ENCODE assay signal across 8 mouse cellular contexts in the genomic region with DNA sequence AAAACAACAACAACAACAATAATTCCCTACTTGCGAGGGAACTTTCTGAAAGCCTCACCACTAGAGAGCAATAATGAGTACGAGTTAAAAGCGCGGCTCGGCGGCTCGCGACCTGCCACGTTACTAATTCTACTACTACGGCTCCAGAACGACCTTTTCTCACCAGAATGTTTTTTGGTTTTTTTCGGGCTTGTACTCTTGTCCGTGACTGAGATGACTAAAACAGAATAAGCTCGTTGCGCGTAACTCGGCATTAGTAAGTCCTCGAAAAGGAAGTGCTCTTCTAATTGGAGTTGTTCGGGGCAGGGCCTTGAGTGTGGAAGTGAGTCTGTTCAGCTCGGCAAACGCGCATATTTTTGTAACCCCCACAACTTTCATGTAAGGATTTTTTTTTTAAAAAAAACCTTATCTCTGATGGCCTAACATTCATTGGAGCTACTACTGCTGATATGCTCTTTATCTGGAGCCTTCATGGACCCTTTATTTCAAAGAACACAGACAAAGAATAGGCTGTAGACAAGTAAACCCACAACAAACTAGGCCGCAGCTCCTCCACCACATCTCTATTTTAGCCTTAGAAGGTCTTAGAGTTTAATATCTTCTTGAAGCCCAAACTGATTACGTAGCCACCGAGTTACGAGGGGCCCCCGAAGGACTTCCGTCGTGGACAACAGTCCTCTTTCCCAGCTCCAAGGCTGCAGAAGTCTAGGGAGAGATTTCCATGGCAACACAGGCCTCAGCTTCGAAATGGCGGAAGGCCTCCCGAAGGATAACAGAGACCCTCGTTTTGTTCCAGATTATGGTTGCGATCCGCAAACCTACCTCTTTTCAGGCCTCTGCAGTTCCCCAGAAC. TPM values are rescaled to one million over a fixed set of nuclear protein-coding genes. Genes with fewer than 3 reads are reported as not detected.
DNase-seq lines count a peak whose midpoint lies in the region; ATAC-seq and TF ChIP-seq lines count a peak whose summit lies in the region.

No protein-coding gene starts in this region.

- peak overlapping the region; percentile 82 for H3K4me3 ChIP-seq in erythroblast, embryonic 14.5 days (replicated peaks)
- peak overlapping the region; percentile 80 for H3K4me3 ChIP-seq in heart, embryonic 15.5 days
- peak overlapping the region; percentile 94 for H3K4me3 ChIP-seq in liver, embryonic 12.5 days

- TF ChIP-seq CTCF in brain, embryonic 14.5 days (IDR thresholded peaks at IDR 0.05; ENCODE audit: borderline replicate concordance, extremely low read depth, insufficient read depth, insufficient read length), result peak; percentile 60; the same call in 1 of the 2 replicates

- peak; percentile 15; the same call in 1 of the 2 replicates for TF ChIP-seq POLR2A in brain, embryonic 14.5 days (IDR thresholded peaks at IDR 0.05; ENCODE audit: borderline replicate concordance, extremely low read depth, insufficient read depth, insufficient read length, poor library complexity, severe bottlenecking)

- H3K9ac ChIP-seq in heart, embryonic 15.5 days, result peak overlapping the region; percentile 60
- peak overlapping the region; percentile 83 for H3K9ac ChIP-seq in liver, embryonic 12.5 days

- H3K27ac ChIP-seq in heart, embryonic 15.5 days, result peak overlapping the region; percentile 72
- H3K27ac ChIP-seq in liver, embryonic 12.5 days, result peak overlapping the region; percentile 87

- H3K4me1 ChIP-seq in erythroblast, embryonic 14.5 days (ENCODE audit: control insufficient read depth), result peaks cover 47% of the 10 kb centered on the region
- H3K4me1 ChIP-seq in heart, embryonic 15.5 days (replicated peaks), result peaks cover 36% of the 10 kb centered on the region
- H3K4me1 ChIP-seq in liver, embryonic 12.5 days, result peaks cover 39% of the 10 kb centered on the region

- no peaks in the 10 kb centered on the region for H3K9me3 ChIP-seq in erythroblast, embryonic 14.5 days (ENCODE audit: control insufficient read depth, low read length)
- no peaks in the 10 kb centered on the region for H3K9me3 ChIP-seq in heart, embryonic 15.5 days (replicated peaks)
- no peaks in the 10 kb centered on the region for H3K9me3 ChIP-seq in liver, embryonic 12.5 days (replicated peaks)

- peak overlapping the region; percentile 50 for H3K4me2 ChIP-seq in heart, embryonic 15.5 days
- H3K4me2 ChIP-seq in liver, embryonic 12.5 days, result peak overlapping the region; percentile 85

- peak; percentile 35 to 55 for DNase-seq in CD8-positive naive resting alpha-beta T cell, adult 2 months (ENCODE audit: low read depth in 2 of 2, low spot score in 2 of 2)
- DNase-seq in brain, embryonic 14.5 days (ENCODE audit: low read depth), result peak; percentile 87
- DNase-seq in kidney, postnatal 10 days, result peak; percentile 76
- peak; percentile 45 to 59 for DNase-seq in natural killer cell, adult 2 months (ENCODE audit: low spot score in 2 of 2)
- peak; percentile 69 for DNase-seq in splenic B cell, adult 2 months (ENCODE audit: low read depth, low spot score)

- ATAC-seq in heart, embryonic 15.5 days (replicated peaks; ENCODE audit: insufficient number of reproducible peaks, insufficient read depth, low FRiP score, low read depth), result peak; percentile 25
- peak; percentile 57 for ATAC-seq in liver, embryonic 12.5 days

- no peaks in the 10 kb centered on the region for H3K27me3 ChIP-seq in erythroblast, embryonic 14.5 days (ENCODE audit: control insufficient read depth)
- no peaks in the 10 kb centered on the region for H3K27me3 ChIP-seq in heart, embryonic 15.5 days
- H3K27me3 ChIP-seq in liver, embryonic 12.5 days (replicated peaks), result no peaks in the 10 kb centered on the region
- H3K27me3 ChIP-seq in splenic B cell, adult 2 months (ENCODE audit: control insufficient read depth, insufficient read depth, low read length, poor library complexity, severe bottlenecking), result no peaks in the 10 kb centered on the region

- WGBS in heart, embryonic 15.5 days, result under 1% methylated on average over 35 of the region's 35 CpGs
- under 1% methylated on average over 35 of the region's 35 CpGs for WGBS in liver, embryonic 12.5 days (ENCODE audit: insufficient replicate concordance)

- H3K36me3 ChIP-seq in erythroblast, embryonic 14.5 days (ENCODE audit: control insufficient read depth), result peaks cover 59% of the 10 kb centered on the region
- peaks cover 18% of the 10 kb centered on the region for H3K36me3 ChIP-seq in heart, embryonic 15.5 days
- H3K36me3 ChIP-seq in liver, embryonic 12.5 days, result peaks cover 55% of the 10 kb centered on the region
- peaks cover 7% of the 10 kb centered on the region; the same call in 1 of the 2 replicates for H3K36me3 ChIP-seq in splenic B cell, adult 2 months (ENCODE audit: control insufficient read depth, insufficient read depth, low read length, poor library complexity, severe bottlenecking)

RNA-seq across cellular contexts. Expression of a gene that starts 0.5 kb away (rescaled TPM):
- polyA plus RNA-seq in brain, embryonic 14.5 days (2012; rRNA removed), result 84.0 and 92.6 TPM in 2 replicates
- 1.4 and 2.1 TPM in 2 replicates for polyA plus RNA-seq in erythroblast, embryonic 14.5 days (2012)
- polyA plus RNA-seq in heart, embryonic 15.5 days (2015; fragmentation: Nextera tagmentation; extraction: Ambion mirVana), result 79.3 and 82.0 TPM in 2 replicates
- polyA plus RNA-seq in liver, embryonic 12.5 days (2016; fragmentation: Nextera tagmentation; extraction: Ambion mirVana), result 94.4 and 95.5 TPM in 2 replicates

RNA-seq across cellular contexts. Expression of a gene that starts 0.6 kb away (rescaled TPM):
- 23.4 and 26.7 TPM in 2 replicates for polyA plus RNA-seq in brain, embryonic 14.5 days (2012; rRNA removed)
- 0.17 TPM in 2 replicates for polyA plus RNA-seq in erythroblast, embryonic 14.5 days (2012)
- polyA plus RNA-seq in heart, embryonic 15.5 days (2015; fragmentation: Nextera tagmentation; extraction: Ambion mirVana), result 11.5 and 13.4 TPM in 2 replicates
- polyA plus RNA-seq in liver, embryonic 12.5 days (2016; fragmentation: Nextera tagmentation; extraction: Ambion mirVana), result 18.5 and 18.8 TPM in 2 replicates

RNA-seq across cellular contexts. Expression of a gene that starts 27.1 kb away (rescaled TPM):
- polyA plus RNA-seq in brain, embryonic 14.5 days (2012; rRNA removed), result 0.96 and 1.2 TPM in 2 replicates
- not detected in 2 replicates for polyA plus RNA-seq in erythroblast, embryonic 14.5 days (2012)
- polyA plus RNA-seq in heart, embryonic 15.5 days (2015; fragmentation: Nextera tagmentation; extraction: Ambion mirVana), result not detected in 2 replicates
- polyA plus RNA-seq in liver, embryonic 12.5 days (2016; fragmentation: Nextera tagmentation; extraction: Ambion mirVana), result not detected in 2 replicates

RNA-seq across cellular contexts. Expression of a gene that starts 47.4 kb away (rescaled TPM):
- polyA plus RNA-seq in brain, embryonic 14.5 days (2012; rRNA removed), result 30.0 and 32.3 TPM in 2 replicates
- 0.09 and 0.15 TPM in 2 replicates for polyA plus RNA-seq in erythroblast, embryonic 14.5 days (2012)
- 34.9 and 41.0 TPM in 2 replicates for polyA plus RNA-seq in heart, embryonic 15.5 days (2015; fragmentation: Nextera tagmentation; extraction: Ambion mirVana)
- polyA plus RNA-seq in liver, embryonic 12.5 days (2016; fragmentation: Nextera tagmentation; extraction: Ambion mirVana), result 45.8 and 45.9 TPM in 2 replicates

RNA-seq across cellular contexts. Expression of a gene that starts 47.6 kb away (rescaled TPM):
- 22.3 and 22.4 TPM in 2 replicates for polyA plus RNA-seq in brain, embryonic 14.5 days (2012; rRNA removed)
- polyA plus RNA-seq in erythroblast, embryonic 14.5 days (2012), result 1.4 TPM in 2 replicates
- polyA plus RNA-seq in heart, embryonic 15.5 days (2015; fragmentation: Nextera tagmentation; extraction: Ambion mirVana), result 15.2 and 19.6 TPM in 2 replicates
- 18.6 and 21.1 TPM in 2 replicates for polyA plus RNA-seq in liver, embryonic 12.5 days (2016; fragmentation: Nextera tagmentation; extraction: Ambion mirVana)

Comparison
In these comparisons a context has a peak if more than half of its experiments do, and no peak if none do; other contexts are left out.
1. Peak in every context shown above with its lines: DNase-seq, ATAC-seq, H3K4me3 ChIP-seq and H3K27ac ChIP-seq.
2. RNA of a gene that starts 0.5 kb away (polyA plus RNA-seq): 94.4 to 95.5 TPM in liver, embryonic 12.5 days, 84.0 to 92.6 TPM in brain, embryonic 14.5 days and 79.3 to 82.0 TPM in heart, embryonic 15.5 days; 1.4 to 2.1 TPM in erythroblast, embryonic 14.5 days; every median in the first group is over 10 times any median in the second.
3. RNA of a gene that starts 0.6 kb away (polyA plus RNA-seq): 23.4 to 26.7 TPM in brain, embryonic 14.5 days, 18.5 to 18.8 TPM in liver, embryonic 12.5 days and 11.5 to 13.4 TPM in heart, embryonic 15.5 days; 0.17 TPM in erythroblast, embryonic 14.5 days; every median in the first group is over 10 times any median in the second.